Mouse (Mus musculus): ENCODE results near the gene Igsf3. TPM values are rescaled to one million over a fixed set of nuclear protein-coding genes. Genes with fewer than 3 reads are reported as not detected.

Igsf3 gene
- polyA plus RNA-seq, 1 experiment from 2014 or later, result 4.3 TPM

DNA sequence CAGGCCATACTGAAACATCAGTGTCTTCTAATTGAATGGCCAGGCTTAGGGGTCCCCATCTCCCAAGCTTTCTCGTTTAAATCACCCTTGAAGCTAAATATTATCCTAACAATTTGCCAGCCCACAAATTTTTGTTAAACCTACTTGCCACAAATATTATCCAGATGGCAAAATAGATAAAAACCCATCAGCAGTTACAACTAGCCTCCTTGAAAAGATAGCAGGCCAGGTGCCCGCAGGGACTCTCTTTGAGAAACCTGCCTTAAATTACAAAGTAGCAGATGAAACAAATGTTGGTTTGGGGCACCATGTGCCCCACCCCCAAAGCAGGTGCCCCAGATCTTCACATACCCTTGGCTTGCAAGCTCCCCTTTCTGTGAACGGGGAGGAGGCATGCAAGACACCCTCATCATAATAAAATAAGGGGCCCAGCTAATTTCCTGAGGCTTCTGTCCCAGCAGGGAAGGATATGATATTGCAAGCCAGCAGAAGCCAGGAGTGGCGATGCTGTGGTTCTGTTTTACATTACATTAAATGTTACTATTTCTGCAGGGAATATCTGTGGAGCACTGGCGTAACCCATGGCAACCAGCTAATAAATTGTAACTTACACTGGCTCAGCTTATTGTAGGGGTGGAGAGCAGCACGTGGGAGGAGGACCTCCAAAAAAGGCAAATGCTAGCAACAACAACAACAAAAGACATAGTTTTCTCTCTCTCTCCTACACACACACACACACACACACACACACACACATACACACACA lies 27.2 kb upstream of the Igsf3 start:
- no peaks in the 10 kb centered on the region for H3K27me3 ChIP-seq (ENCODE audit: control insufficient read depth, insufficient read depth, low read depth, low read length)
- H3K4me3 ChIP-seq (ENCODE audit: low read depth, low read length), result no peak overlapping the region
- no peaks in the 10 kb centered on the region for H3K36me3 ChIP-seq (ENCODE audit: control insufficient read depth, insufficient read depth)
- no peak overlapping the region for H3K9ac ChIP-seq (ENCODE audit: low read depth, low read length)
- 0 out of 2 replicates have a peak, but pooled peaks cover 2% of the 10 kb centered on the region for H3K9me3 ChIP-seq (replicated peaks; ENCODE audit: control insufficient read depth, low read length)
- peak overlapping the region; percentile 53 for H3K27ac ChIP-seq (ENCODE audit: low read length)
- ATAC-seq (ENCODE audit: low read depth), result no peak
- H3K4me1 ChIP-seq (ENCODE audit: control insufficient read depth, low read depth, low read length), result peaks cover 28% of the 10 kb centered on the region
- H3K4me2 ChIP-seq (ENCODE audit: low read depth, low read length), result no peak overlapping the region
- WGBS (ENCODE audit: insufficient replicate concordance), result 29% methylated on average over 6 of the region's 6 CpGs

DNA sequence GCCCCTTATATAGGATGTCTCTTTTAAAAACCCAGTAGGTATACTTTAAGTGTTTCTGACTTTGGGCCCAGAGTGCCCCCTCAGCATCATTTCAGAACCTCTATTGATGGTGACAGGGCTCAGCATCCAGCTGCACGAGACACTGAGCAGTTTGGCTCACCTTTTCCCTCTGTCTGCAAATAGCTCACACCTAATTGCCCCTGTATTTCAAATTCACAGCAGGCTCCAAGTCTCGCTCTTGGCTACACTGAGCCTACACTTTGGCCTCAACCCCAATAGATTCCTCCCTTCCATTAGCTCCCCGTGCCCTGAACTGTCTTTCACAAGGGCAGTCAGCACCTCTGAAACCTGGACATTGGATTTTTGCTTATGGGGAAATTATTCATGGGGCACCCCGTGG lies 26.5 kb upstream of the Igsf3 start:
- no peaks in the 10 kb centered on the region for H3K27me3 ChIP-seq (ENCODE audit: control insufficient read depth, insufficient read depth, low read depth, low read length)
- ATAC-seq (ENCODE audit: low read depth), result no peak
- H3K4me2 ChIP-seq (ENCODE audit: low read depth, low read length), result no peak overlapping the region
- H3K9ac ChIP-seq (ENCODE audit: low read depth, low read length), result no peak overlapping the region
- 0 out of 2 replicates have a peak, but pooled peaks cover 2% of the 10 kb centered on the region for H3K9me3 ChIP-seq (replicated peaks; ENCODE audit: control insufficient read depth, low read length)
- H3K4me1 ChIP-seq (ENCODE audit: control insufficient read depth, low read depth, low read length), result peaks cover 35% of the 10 kb centered on the region
- peak overlapping the region; percentile 9; the same call in 1 of the 2 replicates for H3K27ac ChIP-seq (ENCODE audit: low read length)
- no peak overlapping the region for H3K4me3 ChIP-seq (ENCODE audit: low read depth, low read length)
- H3K36me3 ChIP-seq (ENCODE audit: control insufficient read depth, insufficient read depth), result no peaks in the 10 kb centered on the region
- WGBS (ENCODE audit: insufficient replicate concordance), result 72% methylated on average over 4 of the region's 4 CpGs

DNA sequence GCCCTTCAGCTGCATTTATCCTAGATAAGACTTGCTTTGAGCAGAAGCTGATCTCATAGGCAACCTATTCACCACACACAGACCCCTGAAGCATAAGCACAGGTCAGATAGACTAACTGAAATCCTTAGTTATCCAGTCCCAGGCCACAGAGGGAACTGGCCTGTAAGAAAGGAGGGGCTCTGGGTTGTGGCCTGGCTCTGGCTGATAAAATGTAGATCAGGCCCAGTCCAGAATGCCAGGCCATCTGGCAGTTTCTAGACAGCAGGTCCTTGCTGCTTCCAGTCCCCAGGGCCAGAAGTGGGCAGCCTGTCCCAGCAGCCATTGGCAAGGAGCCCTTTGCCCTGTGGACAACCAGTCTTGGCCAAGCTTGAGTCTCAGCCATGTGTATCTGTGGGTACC lies 22.4 kb upstream of the Igsf3 start:
- peak overlapping the region; percentile 61 for H3K27ac ChIP-seq (ENCODE audit: low read length)
- peak overlapping the region; percentile 35 for H3K9ac ChIP-seq (ENCODE audit: low read depth, low read length)
- no peaks in the 10 kb centered on the region for H3K27me3 ChIP-seq (ENCODE audit: control insufficient read depth, insufficient read depth, low read depth, low read length)
- H3K4me2 ChIP-seq (ENCODE audit: low read depth, low read length), result peak overlapping the region; percentile 31; the same call in 1 of the 2 replicates
- no peak overlapping the region for H3K4me3 ChIP-seq (ENCODE audit: low read depth, low read length)
- H3K36me3 ChIP-seq (ENCODE audit: control insufficient read depth, insufficient read depth), result no peaks in the 10 kb centered on the region
- H3K4me1 ChIP-seq (ENCODE audit: control insufficient read depth, low read depth, low read length), result peaks cover 45% of the 10 kb centered on the region
- 0 out of 2 replicates have a peak, but pooled peaks cover 2% of the 10 kb centered on the region for H3K9me3 ChIP-seq (replicated peaks; ENCODE audit: control insufficient read depth, low read length)
- peak; percentile 92 for ATAC-seq (ENCODE audit: low read depth)

DNA sequence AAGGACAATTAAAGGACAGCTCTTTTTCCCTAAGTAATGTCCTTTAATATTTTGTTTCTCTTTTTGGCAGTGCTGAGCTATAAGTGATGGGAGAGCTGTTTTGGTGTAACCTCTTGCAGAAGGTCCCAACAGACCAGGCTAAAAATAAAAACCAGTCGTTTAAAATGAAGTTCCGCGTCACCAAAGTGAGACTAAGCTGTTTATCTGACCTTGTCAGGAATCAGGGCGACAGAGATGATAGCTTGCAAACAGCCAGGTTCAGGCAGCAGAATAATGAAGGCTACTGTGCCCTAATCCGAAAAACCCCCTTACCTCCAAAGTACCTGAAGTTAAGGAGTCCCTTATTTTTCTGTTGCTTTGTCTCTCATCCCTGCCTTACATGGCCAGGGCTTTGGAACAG lies 21.2 kb upstream of the Igsf3 start:
- ATAC-seq (ENCODE audit: low read depth), result peak; percentile 26; the same call in 1 of the 2 replicates
- H3K4me3 ChIP-seq (ENCODE audit: low read depth, low read length), result no peak overlapping the region
- 10% methylated on average over 5 of the region's 5 CpGs for WGBS (ENCODE audit: insufficient replicate concordance)
- no peaks in the 10 kb centered on the region for H3K27me3 ChIP-seq (ENCODE audit: control insufficient read depth, insufficient read depth, low read depth, low read length)
- peak overlapping the region; percentile 61 for H3K27ac ChIP-seq (ENCODE audit: low read length)
- H3K9ac ChIP-seq (ENCODE audit: low read depth, low read length), result no peak overlapping the region
- peaks cover 37% of the 10 kb centered on the region for H3K4me1 ChIP-seq (ENCODE audit: control insufficient read depth, low read depth, low read length)
- peak overlapping the region; percentile 0 for H3K4me2 ChIP-seq (ENCODE audit: low read depth, low read length)
- no peaks in the 10 kb centered on the region for H3K36me3 ChIP-seq (ENCODE audit: control insufficient read depth, insufficient read depth)
- 0 out of 2 replicates have a peak, but pooled peaks cover 2% of the 10 kb centered on the region for H3K9me3 ChIP-seq (replicated peaks; ENCODE audit: control insufficient read depth, low read length)

DNA sequence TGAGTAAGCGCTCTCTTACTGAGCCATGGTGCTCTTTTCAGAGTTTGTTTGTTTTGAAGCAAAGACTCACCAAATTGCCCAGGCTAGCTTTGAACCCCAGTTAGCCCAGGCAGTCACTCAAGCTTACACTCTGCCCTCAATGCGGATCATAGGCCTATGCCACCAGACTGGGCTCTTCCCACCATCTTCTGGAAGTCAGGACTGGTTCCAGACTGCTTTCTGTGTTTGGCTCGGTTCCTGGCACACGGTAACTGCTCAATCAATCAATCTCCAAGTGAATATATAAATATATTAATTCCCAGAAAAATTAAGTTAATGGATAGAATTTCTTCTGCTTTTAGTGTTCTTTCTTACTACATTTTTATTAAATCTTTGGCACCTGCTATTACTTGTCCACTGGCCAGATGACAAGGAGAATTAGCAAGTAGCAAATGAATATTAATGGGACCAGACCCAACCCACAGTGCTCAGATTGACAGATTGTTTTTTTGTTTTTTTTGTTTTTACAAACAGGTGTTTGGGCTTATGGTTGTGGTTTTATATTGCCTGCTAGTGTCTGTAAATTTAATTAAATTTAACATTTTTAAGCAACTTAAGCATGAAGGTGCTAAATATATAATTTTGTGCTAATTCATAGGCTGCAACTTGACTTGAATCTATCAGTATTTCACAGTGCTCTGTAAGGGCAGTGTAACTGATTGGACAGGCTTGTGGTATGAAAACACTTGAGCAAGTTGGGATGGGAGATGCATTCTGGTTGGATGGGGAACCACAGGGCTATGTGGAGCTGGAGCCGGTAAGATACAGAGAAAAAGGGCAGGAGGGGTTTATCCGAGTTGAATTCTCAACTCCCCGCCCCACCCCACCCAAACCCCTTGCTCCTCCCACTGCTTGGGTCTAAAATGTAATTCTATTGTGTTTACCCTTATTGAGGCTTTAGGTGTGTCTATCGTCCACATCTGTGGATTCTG lies 20.0 kb upstream of the Igsf3 start:
- Histone ChIP-seq H3K36me3 (ENCODE audit: control insufficient read depth, insufficient read depth) (no peaks in the 10 kb centered on the region), H3K27ac (ENCODE audit: low read length) (peak overlapping the region; percentile 61), H3K4me2 (ENCODE audit: low read depth, low read length) (0 out of 2 replicates have a peak overlapping the region, but pooled peaks have one; percentile 0), H3K9me3 (replicated peaks; ENCODE audit: control insufficient read depth, low read length) (0 out of 2 replicates have a peak, but pooled peaks cover 2% of the 10 kb centered on the region), H3K9ac (ENCODE audit: low read depth, low read length) (no peak overlapping the region), H3K4me1 (ENCODE audit: control insufficient read depth, low read depth, low read length) (peaks cover 37% of the 10 kb centered on the region), H3K4me3 (ENCODE audit: low read depth, low read length) (no peak overlapping the region), H3K27me3 (ENCODE audit: control insufficient read depth, insufficient read depth, low read depth, low read length) (no peaks in the 10 kb centered on the region)
- ATAC-seq (ENCODE audit: low read depth), result peak; percentile 59
- WGBS (ENCODE audit: insufficient replicate concordance), result 50% methylated on average over 8 of the region's 8 CpGs

DNA sequence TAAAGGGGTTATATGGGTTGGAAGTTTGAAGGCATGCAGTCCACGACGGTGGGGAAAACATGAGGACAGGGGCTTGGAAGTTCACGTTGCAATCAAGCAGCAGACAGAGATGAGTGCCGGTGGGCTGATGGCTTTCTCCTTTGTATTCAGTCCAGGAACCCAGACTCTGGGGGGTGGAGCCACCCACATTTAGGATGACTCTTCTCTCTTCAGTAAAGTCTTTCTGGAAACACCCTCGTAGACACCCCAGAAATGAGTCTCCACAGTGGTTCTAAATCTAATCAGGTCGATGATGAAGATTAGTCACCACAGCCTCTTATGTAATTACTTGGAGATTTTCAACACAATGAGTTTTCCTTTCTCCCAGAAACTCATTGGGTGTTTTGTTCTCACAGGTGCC lies 16.1 kb upstream of the Igsf3 start:
- H3K36me3 ChIP-seq (ENCODE audit: control insufficient read depth, insufficient read depth), result no peaks in the 10 kb centered on the region
- ATAC-seq (ENCODE audit: low read depth), result no peak
- no peak overlapping the region for H3K4me2 ChIP-seq (ENCODE audit: low read depth, low read length)
- H3K27ac ChIP-seq (ENCODE audit: low read length), result no peak overlapping the region
- 75% methylated on average over 6 of the region's 6 CpGs for WGBS (ENCODE audit: insufficient replicate concordance)
- H3K9ac ChIP-seq (ENCODE audit: low read depth, low read length), result no peak overlapping the region
- peaks cover 24% of the 10 kb centered on the region for H3K4me1 ChIP-seq (ENCODE audit: control insufficient read depth, low read depth, low read length)
- no peaks in the 10 kb centered on the region for H3K27me3 ChIP-seq (ENCODE audit: control insufficient read depth, insufficient read depth, low read depth, low read length)
- no peaks in the 10 kb centered on the region for H3K9me3 ChIP-seq (replicated peaks; ENCODE audit: control insufficient read depth, low read length)
- no peak overlapping the region for H3K4me3 ChIP-seq (ENCODE audit: low read depth, low read length)

DNA sequence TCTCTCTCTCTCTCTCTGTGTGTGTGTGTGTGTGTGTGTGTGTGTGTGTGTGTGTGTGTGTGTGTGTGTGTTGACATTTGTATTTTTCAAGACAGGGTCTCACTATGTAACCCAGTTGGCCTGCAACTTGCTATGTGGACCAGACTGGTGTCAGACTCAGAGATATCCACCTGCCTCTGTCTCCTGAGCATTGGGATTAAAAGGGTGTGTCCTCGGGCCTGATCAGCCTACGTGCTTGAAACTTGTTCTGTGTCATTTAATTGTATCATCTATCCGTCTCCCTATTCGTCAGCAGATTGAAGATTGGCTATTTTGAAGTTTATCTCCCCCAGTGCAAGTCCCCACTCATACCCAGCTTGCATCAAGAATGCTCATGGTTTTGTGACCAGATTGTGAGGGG lies 14.5 kb upstream of the Igsf3 start:
- ATAC-seq (ENCODE audit: low read depth), result peak; percentile 73
- H3K4me3 ChIP-seq (ENCODE audit: low read depth, low read length), result no peak overlapping the region
- no peak overlapping the region for H3K27ac ChIP-seq (ENCODE audit: low read length)
- 35% methylated on average over 4 of the region's 4 CpGs for WGBS (ENCODE audit: insufficient replicate concordance)
- no peaks in the 10 kb centered on the region for H3K36me3 ChIP-seq (ENCODE audit: control insufficient read depth, insufficient read depth)
- no peak overlapping the region for H3K9ac ChIP-seq (ENCODE audit: low read depth, low read length)
- no peaks in the 10 kb centered on the region for H3K27me3 ChIP-seq (ENCODE audit: control insufficient read depth, insufficient read depth, low read depth, low read length)
- H3K4me2 ChIP-seq (ENCODE audit: low read depth, low read length), result no peak overlapping the region
- peaks cover 26% of the 10 kb centered on the region for H3K4me1 ChIP-seq (ENCODE audit: control insufficient read depth, low read depth, low read length)
- no peaks in the 10 kb centered on the region for H3K9me3 ChIP-seq (replicated peaks; ENCODE audit: control insufficient read depth, low read length)

DNA sequence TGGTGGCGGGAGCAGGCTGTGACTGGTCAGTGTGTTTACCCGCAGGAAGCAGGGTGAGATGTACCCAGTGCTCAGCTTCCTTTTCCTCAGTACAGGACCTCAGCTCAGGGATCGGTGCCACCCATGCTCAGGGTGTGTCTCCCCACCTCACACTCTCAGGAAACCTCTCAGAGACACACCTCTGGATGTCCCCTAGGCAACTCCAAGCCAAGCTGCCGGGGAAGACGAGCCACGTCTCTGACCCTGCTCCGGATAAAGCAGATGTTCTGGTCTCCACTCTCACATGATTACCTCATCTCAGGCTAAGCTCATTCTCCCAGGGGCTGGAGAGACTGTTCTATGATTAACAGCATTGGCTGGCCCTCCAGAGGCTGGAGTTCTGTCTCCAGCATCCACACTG lies 13.3 kb upstream of the Igsf3 start:
- Histone ChIP-seq H3K9me3 (replicated peaks; ENCODE audit: control insufficient read depth, low read length) (no peaks in the 10 kb centered on the region), H3K27me3 (ENCODE audit: control insufficient read depth, insufficient read depth, low read depth, low read length) (no peaks in the 10 kb centered on the region), H3K4me3 (ENCODE audit: low read depth, low read length) (no peak overlapping the region), H3K4me1 (ENCODE audit: control insufficient read depth, low read depth, low read length) (peaks cover 30% of the 10 kb centered on the region), H3K36me3 (ENCODE audit: control insufficient read depth, insufficient read depth) (no peaks in the 10 kb centered on the region), H3K9ac (ENCODE audit: low read depth, low read length) (no peak overlapping the region), H3K4me2 (ENCODE audit: low read depth, low read length) (no peak overlapping the region), H3K27ac (ENCODE audit: low read length) (no peak overlapping the region)
- 64% methylated on average over 7 of the region's 7 CpGs for WGBS (ENCODE audit: insufficient replicate concordance)
- no peak for ATAC-seq (ENCODE audit: low read depth)

All from liver, embryonic 16.5 days (tissue).